Mouse (Mus musculus) testis, adult 2 months (tissue): ENCODE results near the gene Trpc7. TPM values are rescaled to one million over a fixed set of nuclear protein-coding genes. Genes with fewer than 3 reads are reported as not detected.

ENCODE experiments used
- H3K27ac ChIP-seq: fragments of 200-500 bp; 2 replicates; pipeline ENCODE4 v1.5.1; 2012; ENCODE audit warnings: low read depth, low read length; ENCODE audit not compliant: control insufficient read depth, insufficient read depth
- H3K27me3 ChIP-seq: fragments of 200-500 bp; 2 replicates; pipeline ENCODE4 v1.6.1; 2012; ENCODE audit warnings: mild to moderate bottlenecking, low read length, moderate library complexity; ENCODE audit not compliant: control insufficient read depth, insufficient read depth
- H3K36me3 ChIP-seq: fragments of 200-500 bp; 2 replicates; pipeline ENCODE4 v1.6.1; 2012; ENCODE audit warnings: mild to moderate bottlenecking, low read length; ENCODE audit not compliant: control insufficient read depth, insufficient read depth
- H3K4me1 ChIP-seq: fragments of 200-500 bp; 2 replicates; pipeline ENCODE4 v1.6.1; 2012; ENCODE audit warnings: low read length; ENCODE audit not compliant: control insufficient read depth, insufficient read depth
- H3K4me3 ChIP-seq: fragments of 200-500 bp; 2 replicates; pipeline ENCODE4 v1.5.1; 2012; ENCODE audit warnings: low read depth, mild to moderate bottlenecking, low read length, moderate library complexity, mixed read lengths; ENCODE audit not compliant: control insufficient read depth
- CTCF ChIP-seq: fragments of 200-500 bp; IDR thresholded peaks from 2 replicates; pipeline ENCODE4 v1.5.1; 2012; ENCODE audit warnings: low read depth, mild to moderate bottlenecking, inconsistent platforms, low read length, moderate library complexity; ENCODE audit not compliant: control insufficient read depth, insufficient read depth, insufficient replicate concordance
- POLR2A ChIP-seq: fragments of 200-500 bp; IDR thresholded peaks from 2 replicates; pipeline ENCODE4 v1.6.1; 2012; ENCODE audit warnings: low read depth, mild to moderate bottlenecking, inconsistent platforms, low read length, moderate library complexity; ENCODE audit not compliant: control insufficient read depth
- polyA plus RNA-seq: library from polyadenylated mRNA; depleted of rRNA; stranded (reverse); fragments of >200 nt; gene quantifications from 2 replicates; pipeline ENCODE4 v1.2.3, GENCODE M21; 2012

Trpc7 gene
- polyA plus RNA-seq, 1 experiment: 0.48 TPM

GRCm38 (mm10) chr13:56853436-56853835 lies 42.4 kb downstream of the Trpc7 start:
- Histone ChIP-seq H3K27ac (no peak overlapping the region), H3K27me3 (no peaks in the 10 kb centered on the region), H3K4me1 (no peaks in the 10 kb centered on the region), H3K4me3 (no peak overlapping the region), H3K36me3 (no peaks in the 10 kb centered on the region)
- TF ChIP-seq CTCF (no peak), POLR2A (no peak)

- H3K4me3 ChIP-seq: no peak overlapping the region
- H3K36me3 ChIP-seq: no peaks in the 10 kb centered on the region
- no peaks in the 10 kb centered on the region for H3K4me1 ChIP-seq
- no peak for TF ChIP-seq CTCF
- no peak for TF ChIP-seq POLR2A
- H3K27ac ChIP-seq: no peak overlapping the region
- H3K27me3 ChIP-seq: no peaks in the 10 kb centered on the region
Measured at GRCm38 (mm10) chr13:56845866-56846265, 49.9 kb downstream of the Trpc7 start.

GRCm38 (mm10) chr13:56815471-56815870 lies 80.3 kb downstream of the Trpc7 start:
- H3K4me3 ChIP-seq: no peak overlapping the region
- TF ChIP-seq POLR2A (no peak), CTCF (no peak)
- H3K27ac ChIP-seq: no peak overlapping the region
- H3K27me3 ChIP-seq: no peaks in the 10 kb centered on the region
- H3K4me1 ChIP-seq: peaks cover 2% of the 10 kb centered on the region
- H3K36me3 ChIP-seq: no peaks in the 10 kb centered on the region

- no peaks in the 10 kb centered on the region for H3K27me3 ChIP-seq
- no peak overlapping the region for H3K27ac ChIP-seq
- TF ChIP-seq POLR2A (no peak), CTCF (peak; percentile 95)
- no peaks in the 10 kb centered on the region for H3K36me3 ChIP-seq
- H3K4me1 ChIP-seq: peaks cover 9% of the 10 kb centered on the region
- H3K4me3 ChIP-seq: peak overlapping the region; percentile 50
Measured at GRCm38 (mm10) chr13:56806776-56807490, 88.9 kb downstream of the Trpc7 start.

- peaks cover 3% of the 10 kb centered on the region for H3K4me1 ChIP-seq
- TF ChIP-seq POLR2A (no peak), CTCF (no peak)
- H3K27ac ChIP-seq: no peak overlapping the region
- H3K27me3 ChIP-seq: no peaks in the 10 kb centered on the region
- H3K4me3 ChIP-seq: no peak overlapping the region
- H3K36me3 ChIP-seq: no peaks in the 10 kb centered on the region
Measured at GRCm38 (mm10) chr13:56805131-56805530, 90.7 kb downstream of the Trpc7 start.

GRCm38 (mm10) chr13:56797459-56797858 lies 98.3 kb downstream of the Trpc7 start:
- no peak overlapping the region for H3K27ac ChIP-seq
- H3K4me3 ChIP-seq: no peak overlapping the region
- no peaks in the 10 kb centered on the region for H3K27me3 ChIP-seq
- no peak for TF ChIP-seq POLR2A
- no peaks in the 10 kb centered on the region for H3K36me3 ChIP-seq
- H3K4me1 ChIP-seq: no peaks in the 10 kb centered on the region; the same call in 1 of the 2 replicates

GRCm38 (mm10) chr13:56795501-56795900 lies 100.3 kb downstream of the Trpc7 start:
- Histone ChIP-seq H3K36me3 (no peaks in the 10 kb centered on the region), H3K4me1 (no peaks in the 10 kb centered on the region; the same call in 1 of the 2 replicates), H3K4me3 (no peak overlapping the region), H3K27me3 (no peaks in the 10 kb centered on the region), H3K27ac (no peak overlapping the region)
- no peak for TF ChIP-seq CTCF
- no peak for TF ChIP-seq POLR2A
